Mouse (Mus musculus) right cerebral cortex, adult 18-20 months (tissue): Measurements from ENCODE around the gene Hpd.
A peak's percentile ranks its signal among the peaks of the same experiment; 100 is the strongest.
"Not testable (repeated sequence)": the region's sequence is repeated elsewhere in the genome, so short reads cannot be mapped to it uniquely, and the experiment has no call there.

ENCODE experiments used
- DNase-seq: peaks from one replicate; pipeline ENCODE4 v3.0.0; 2022; ENCODE audit warnings: mixed read lengths

Hpd gene

GRCm38 (mm10) chr5:123182651-123183050, at the start of gene Hpd:
TSS of gene Hpd (minus strand) at chr5:123182727.
- DNase-seq = no peak

- no peak for DNase-seq
Measured at GRCm38 (mm10) chr5:123232180-123232579, 49.7 kb upstream of the Hpd start.

- no peak for DNase-seq
Measured at GRCm38 (mm10) chr5:123229296-123229695, 46.8 kb upstream of the Hpd start.

- no peak for DNase-seq
Measured at GRCm38 (mm10) chr5:123228524-123228922, 46.0 kb upstream of the Hpd start.

GRCm38 (mm10) chr5:123227762-123228523, 45.4 kb upstream of the Hpd start:
- peak; percentile 97 for DNase-seq

GRCm38 (mm10) chr5:123226851-123227250, 44.3 kb upstream of the Hpd start:
- DNase-seq = no peak

- not testable (repeated sequence) for DNase-seq
Measured at GRCm38 (mm10) chr5:123223861-123224260, 41.3 kb upstream of the Hpd start.

- DNase-seq = no peak
Measured at GRCm38 (mm10) chr5:123223051-123223410, 40.5 kb upstream of the Hpd start.

- not testable (repeated sequence) for DNase-seq
Measured at GRCm38 (mm10) chr5:123222346-123223050, 40.0 kb upstream of the Hpd start.

- not testable (repeated sequence) for DNase-seq
Measured at GRCm38 (mm10) chr5:123203591-123203990, 21.1 kb upstream of the Hpd start.

- not testable (repeated sequence) for DNase-seq
Measured at GRCm38 (mm10) chr5:123202771-123203170, 20.2 kb upstream of the Hpd start.

GRCm38 (mm10) chr5:123201987-123202386, 19.5 kb upstream of the Hpd start:
- no peak for DNase-seq

GRCm38 (mm10) chr5:123201523-123201892, 19.0 kb upstream of the Hpd start:
- DNase-seq = no peak

- not testable (repeated sequence) for DNase-seq
Measured at GRCm38 (mm10) chr5:123200816-123201522, 18.4 kb upstream of the Hpd start.

GRCm38 (mm10) chr5:123198523-123198922, 16.0 kb upstream of the Hpd start:
- no peak for DNase-seq

GRCm38 (mm10) chr5:123196746-123197145, 14.2 kb upstream of the Hpd start:
- no peak for DNase-seq

- DNase-seq = no peak
Measured at GRCm38 (mm10) chr5:123195500-123196000, 13.0 kb upstream of the Hpd start.

- no peak for DNase-seq
Measured at GRCm38 (mm10) chr5:123194856-123195255, 12.3 kb upstream of the Hpd start.

GRCm38 (mm10) chr5:123193436-123193835, 10.9 kb upstream of the Hpd start:
- no peak for DNase-seq

GRCm38 (mm10) chr5:123192606-123193150, 10.2 kb upstream of the Hpd start:
- DNase-seq = no peak

GRCm38 (mm10) chr5:123191427-123191826, 8.9 kb upstream of the Hpd start:
- no peak for DNase-seq

- DNase-seq = no peak
Measured at GRCm38 (mm10) chr5:123190912-123191311, 8.4 kb upstream of the Hpd start.

- DNase-seq = no peak
Measured at GRCm38 (mm10) chr5:123187306-123187705, 4.8 kb upstream of the Hpd start.
